In the genomic region with DNA sequence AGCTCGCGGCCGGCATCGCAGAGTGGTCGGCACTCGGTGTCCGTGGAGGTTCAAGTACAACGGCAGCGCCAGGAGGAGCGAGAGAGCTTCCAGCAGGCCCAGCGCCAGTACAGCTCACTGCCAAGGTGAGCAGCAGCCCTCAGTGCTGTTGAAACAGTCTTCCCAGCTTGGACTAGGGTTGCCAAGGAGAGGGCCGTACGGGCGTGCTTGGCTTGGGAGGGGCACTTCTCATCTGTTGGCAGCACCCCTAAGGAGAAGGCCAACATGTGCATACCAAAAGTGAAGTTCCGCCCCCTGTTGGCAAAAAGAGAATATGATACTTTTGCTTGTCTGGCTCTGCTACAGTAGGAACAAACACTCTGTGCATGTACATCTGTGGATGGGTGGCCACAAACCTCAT, we compare ENCODE assay signal across 11 mouse cellular contexts.
DNase-seq lines count a peak whose midpoint lies in the region; ATAC-seq lines count a peak whose summit lies in the region.
"Had no signal": no experiment of that assay in that cellular context is flagged by ENCODE, and none has a peak within 500 bp of the region (broad histone marks: within the 10 kb centered on the region; RNA-seq: fewer than 3 reads in every experiment).

No protein-coding gene starts in this region.

- no peak overlapping the region for H3K4me3 ChIP-seq in limb, embryonic 15.5 days
- no peak overlapping the region for H3K4me3 ChIP-seq in limb, embryonic 10.5 days
- H3K4me3 ChIP-seq: erythroblast, embryonic 14.5 days; left cerebral cortex, adult 2 months; neural tube, embryonic 12.5 days had no signal

- H3K9ac ChIP-seq in limb, embryonic 15.5 days = no peak overlapping the region
- H3K9ac ChIP-seq: neural tube, embryonic 12.5 days had no signal

- H3K27ac ChIP-seq in limb, embryonic 15.5 days = no peak overlapping the region
- no peak overlapping the region for H3K27ac ChIP-seq in limb, embryonic 10.5 days
- H3K27ac ChIP-seq: left cerebral cortex, adult 2 months; neural tube, embryonic 12.5 days had no signal

- H3K4me1 ChIP-seq in limb, embryonic 15.5 days = no peaks in the 10 kb centered on the region
- H3K4me1 ChIP-seq in limb, embryonic 10.5 days = no peaks in the 10 kb centered on the region
- H3K4me1 ChIP-seq: neural tube, embryonic 12.5 days had no signal

- H3K27me3 ChIP-seq in limb, embryonic 15.5 days = no peaks in the 10 kb centered on the region
- no peaks in the 10 kb centered on the region for H3K27me3 ChIP-seq in limb, embryonic 10.5 days (ENCODE audit: low read depth, poor library complexity, severe bottlenecking)
- H3K27me3 ChIP-seq: neural tube, embryonic 12.5 days had no signal

- ATAC-seq in limb, embryonic 15.5 days (ENCODE audit: insufficient number of reproducible peaks, low FRiP score, low TSS enrichment, low read depth) = 0 out of 2 replicates have a peak, but pooled peaks have one; percentile 52
- no peak for ATAC-seq in megakaryocyte progenitor cell, adult 5-6 weeks (replicated peaks; ENCODE audit: poor library complexity)

- DNase-seq in limb, embryonic 10.5 days (ENCODE audit: low spot score) = no peak
- DNase-seq in adrenal gland, postnatal 25 days = peak; percentile 43
- peak; percentile 37 for DNase-seq in cerebellum, adult 9-10 months
- DNase-seq in heart, adult 8-10 months (ENCODE audit: low spot score) = peak; percentile 16
- DNase-seq in frontal cortex, postnatal 14 days (ENCODE audit: low spot score in 2 of 2) = no peak
- DNase-seq in c-Kit-positive CD71-positive TER-119-positive erythroid progenitor cells, embryonic 14.5 days (ENCODE audit: low spot score) = no peak

- 87% methylated on average over 15 of the region's 15 CpGs for WGBS in limb, embryonic 15.5 days
- WGBS in limb, embryonic 10.5 days = 96% methylated on average over 15 of the region's 15 CpGs

- H3K9me3 ChIP-seq in limb, embryonic 15.5 days = no peaks in the 10 kb centered on the region
- H3K9me3 ChIP-seq in limb, embryonic 10.5 days (replicated peaks) = no peaks in the 10 kb centered on the region
- H3K9me3 ChIP-seq: neural tube, embryonic 12.5 days had no signal

- H3K4me2 ChIP-seq in limb, embryonic 15.5 days = no peak overlapping the region
- H3K4me2 ChIP-seq: neural tube, embryonic 12.5 days had no signal

- H3K36me3 ChIP-seq in limb, embryonic 15.5 days = peaks cover 11% of the 10 kb centered on the region; the same call in 1 of the 2 replicates
- H3K36me3 ChIP-seq in limb, embryonic 10.5 days = peaks cover 16% of the 10 kb centered on the region

Comparison
In these comparisons a context has a peak if more than half of its experiments do, and no peak if none do; other contexts are left out.
1. DNase-seq: peak in adrenal gland, postnatal 25 days (single experiment), cerebellum, adult 9-10 months (single experiment) and heart, adult 8-10 months (single experiment); none in limb, embryonic 10.5 days (single experiment), frontal cortex, postnatal 14 days (0 of 2) and c-Kit-positive CD71-positive TER-119-positive erythroid progenitor cells, embryonic 14.5 days (single experiment).